Mouse (Mus musculus): ENCODE measurements around the gene Klk1b24. TPM values are rescaled to one million over a fixed set of nuclear protein-coding genes. Genes with fewer than 3 reads are reported as not detected.
"Not testable (repeated sequence)": the region's sequence is repeated elsewhere in the genome, so short reads cannot be mapped to it uniquely, and the experiment has no call there.

Gene Klk1b24
- total RNA-seq (2017) = not detected in 2 replicates

GRCm38 (mm10) chr7:44187936-44188335 is at the start of gene Klk1b24:
TSS of gene Klk1b24 (plus strand) at chr7:44188236.
- not testable (repeated sequence) for ATAC-seq (replicated peaks; ENCODE audit: low read depth, poor library complexity, severe bottlenecking)

GRCm38 (mm10) chr7:44179299-44180045 is 8.6 kb upstream of the Klk1b24 start:
- ATAC-seq (replicated peaks; ENCODE audit: low read depth, poor library complexity, severe bottlenecking) = no peak

- not testable (repeated sequence) for ATAC-seq (replicated peaks; ENCODE audit: low read depth, poor library complexity, severe bottlenecking)
These were observed 1.5 kb upstream of the Klk1b24 start for GRCm38 (mm10) chr7:44186516-44186915.

- ATAC-seq (replicated peaks; ENCODE audit: low read depth, poor library complexity, severe bottlenecking) = not testable (repeated sequence)
These were observed 5.4 kb downstream of the Klk1b24 start for GRCm38 (mm10) chr7:44193466-44193865.

GRCm38 (mm10) chr7:44197891-44198290 is 9.9 kb downstream of the Klk1b24 start, which contains the start of gene Klk1b3:
TSS of gene Klk1b3 (plus strand) at chr7:44198191.
- ATAC-seq (replicated peaks; ENCODE audit: low read depth, poor library complexity, severe bottlenecking) = no peak

GRCm38 (mm10) chr7:44207135-44207534 is 19.1 kb downstream of the Klk1b24 start, which contains the start of gene Klk1b4:
TSS of gene Klk1b4 (plus strand) at chr7:44207435.
- ATAC-seq (replicated peaks; ENCODE audit: low read depth, poor library complexity, severe bottlenecking) = not testable (repeated sequence)

GRCm38 (mm10) chr7:44208307-44208706 is 20.3 kb downstream of the Klk1b24 start:
- ATAC-seq (replicated peaks; ENCODE audit: low read depth, poor library complexity, severe bottlenecking) = no peak

GRCm38 (mm10) chr7:44215645-44216044 is 27.6 kb downstream of the Klk1b24 start, which contains the start of gene Klk1b5:
TSS of gene Klk1b5 (plus strand) at chr7:44215945.
- no peak for ATAC-seq (replicated peaks; ENCODE audit: low read depth, poor library complexity, severe bottlenecking)

GRCm38 (mm10) chr7:44221601-44222000 is 33.6 kb downstream of the Klk1b24 start:
- ATAC-seq (replicated peaks; ENCODE audit: low read depth, poor library complexity, severe bottlenecking) = not testable (repeated sequence)

GRCm38 (mm10) chr7:44222335-44222734 is 34.3 kb downstream of the Klk1b24 start:
- ATAC-seq (replicated peaks; ENCODE audit: low read depth, poor library complexity, severe bottlenecking) = not testable (repeated sequence)

- ATAC-seq (replicated peaks; ENCODE audit: low read depth, poor library complexity, severe bottlenecking) = no peak
These were observed 37.0 kb downstream of the Klk1b24 start, which contains the start of gene Klk1 for GRCm38 (mm10) chr7:44225076-44225475. TSS of gene Klk1 (plus strand) at chr7:44225360.

GRCm38 (mm10) chr7:44235909-44236308 is 47.9 kb downstream of the Klk1b24 start, which contains the start of gene Gm36864:
TSS of gene Gm36864 (plus strand) at chr7:44236177.
- no peak for ATAC-seq (replicated peaks; ENCODE audit: low read depth, poor library complexity, severe bottlenecking)

- no peak for ATAC-seq (replicated peaks; ENCODE audit: low read depth, poor library complexity, severe bottlenecking)
These were observed 51.9 kb downstream of the Klk1b24 start for GRCm38 (mm10) chr7:44239913-44240312.

- ATAC-seq (replicated peaks; ENCODE audit: low read depth, poor library complexity, severe bottlenecking) = no peak; the same call in 1 of the 2 replicates
These were observed 52.7 kb downstream of the Klk1b24 start for GRCm38 (mm10) chr7:44240712-44241111.

GRCm38 (mm10) chr7:44241163-44241562 is 53.1 kb downstream of the Klk1b24 start:
- no peak for ATAC-seq (replicated peaks; ENCODE audit: low read depth, poor library complexity, severe bottlenecking)

Other genes starting within 250 kb of the Klk1b24 start
- gene Klk1b8, start 237.6 kb upstream of the Klk1b24 start, total RNA-seq (2017) = not detected in 2 replicates
- not detected in 2 replicates for gene Klk1b1, start 221.5 kb upstream of the Klk1b24 start, total RNA-seq (2017)
- not detected in 2 replicates for gene Klk1b9, start 212.2 kb upstream of the Klk1b24 start, total RNA-seq (2017)
- not detected in 2 replicates for gene Klk1b11, start 192.4 kb upstream of the Klk1b24 start, total RNA-seq (2017)
- not detected in 2 replicates for gene Klk1b26, start 176.1 kb upstream of the Klk1b24 start, total RNA-seq (2017)
- not detected in 2 replicates for gene Klk1b27, start 135.9 kb upstream of the Klk1b24 start, total RNA-seq (2017)
- not detected in 2 replicates for gene Klk1b21, start 85.9 kb upstream of the Klk1b24 start, total RNA-seq (2017)
- not detected in 2 replicates for gene Klk1b22, start 75.6 kb upstream of the Klk1b24 start, total RNA-seq (2017)
- not detected in 2 replicates for gene Klk1b16, start 51.5 kb upstream of the Klk1b24 start, total RNA-seq (2017)
- not detected in 2 replicates for gene Klk1b3, start 10.0 kb downstream of the Klk1b24 start, total RNA-seq (2017)
- not detected in 2 replicates for gene Klk1b4, start 19.2 kb downstream of the Klk1b24 start, total RNA-seq (2017)
- not detected in 2 replicates for gene Klk1b5, start 27.7 kb downstream of the Klk1b24 start, total RNA-seq (2017)
- gene Klk1, start 37.1 kb downstream of the Klk1b24 start, total RNA-seq (2017) = not detected in 2 replicates
- gene Gm36864, start 47.9 kb downstream of the Klk1b24 start, total RNA-seq (2017) = not detected in 2 replicates
- 0.55 and 0.73 TPM in 2 replicates for gene 1700028J19Rik, start 58.5 kb downstream of the Klk1b24 start, total RNA-seq (2017)
- 97.3 and 107 TPM in 2 replicates for gene 2410002F23Rik, start 58.5 kb downstream of the Klk1b24 start, total RNA-seq (2017)
- not detected in 2 replicates for gene Acp4, start 69.1 kb downstream of the Klk1b24 start, total RNA-seq (2017)
- not detected in 2 replicates for gene Gm15517, start 73.2 kb downstream of the Klk1b24 start, total RNA-seq (2017)
- gene Clec11a, start 118.7 kb downstream of the Klk1b24 start, total RNA-seq (2017) = 2.7 and 5.5 TPM in 2 replicates
- gene Shank1, start 122.0 kb downstream of the Klk1b24 start, total RNA-seq (2017) = not detected in 2 replicates
- 0.58 and 0.64 TPM in 2 replicates for gene Syt3, start 195.9 kb downstream of the Klk1b24 start, total RNA-seq (2017)
- gene 1700008O03Rik, start 197.6 kb downstream of the Klk1b24 start, total RNA-seq (2017) = 0.78 TPM in 1 of 2 replicates, not detected in the other
- gene Lrrc4b, start 240.8 kb downstream of the Klk1b24 start, total RNA-seq (2017) = not detected in 2 replicates